19 mouse cellular contexts compared by ENCODE assay signal in the genomic region with DNA sequence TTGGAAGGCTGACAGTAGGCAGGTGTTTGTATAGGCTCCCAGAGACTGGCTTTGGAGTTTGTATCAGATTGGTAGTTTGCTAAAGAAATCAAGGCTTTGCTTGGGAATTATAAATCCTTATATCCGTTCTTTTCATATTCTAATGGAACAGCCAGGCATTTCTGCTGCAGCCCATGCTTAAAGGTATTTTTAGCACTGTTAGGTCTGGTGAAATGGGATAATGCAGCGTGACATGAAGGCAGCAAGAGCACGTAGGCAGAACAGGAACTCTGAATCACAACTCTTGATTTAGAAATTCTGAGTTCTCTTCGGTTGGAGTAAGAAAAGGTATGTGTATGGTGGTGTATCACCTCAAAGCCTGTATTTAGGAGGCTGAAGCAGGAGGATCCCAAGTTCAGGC. TPM values are rescaled to one million over a fixed set of nuclear protein-coding genes. Genes with fewer than 3 reads are reported as not detected.
DNase-seq lines count a peak whose midpoint lies in the region; ATAC-seq and TF ChIP-seq lines count a peak whose summit lies in the region.
"Had no signal": no experiment of that assay in that cellular context is flagged by ENCODE, and none has a peak within 500 bp of the region (broad histone marks: within the 10 kb centered on the region; RNA-seq: fewer than 3 reads in every experiment).

No protein-coding gene starts in this region.

- peaks cover 71% of the 10 kb centered on the region for H3K4me1 ChIP-seq in heart, embryonic 13.5 days
- H3K4me1 ChIP-seq in liver, postnatal 0 days (ENCODE audit: insufficient read depth), result peaks cover 13% of the 10 kb centered on the region
- H3K4me1 ChIP-seq in heart, postnatal 0 days (ENCODE audit: control insufficient read depth, insufficient read depth), result peaks cover 52% of the 10 kb centered on the region

- no peaks in the 10 kb centered on the region for H3K9me3 ChIP-seq in heart, embryonic 13.5 days
- no peaks in the 10 kb centered on the region for H3K9me3 ChIP-seq in liver, postnatal 0 days (ENCODE audit: low read length)
- no peaks in the 10 kb centered on the region for H3K9me3 ChIP-seq in heart, postnatal 0 days (replicated peaks; ENCODE audit: control insufficient read depth, low read length)
- H3K9me3 ChIP-seq: embryonic facial prominence, embryonic 10.5 days; forebrain, embryonic 13.5 days; limb, embryonic 13.5 days; liver, embryonic 15.5 days; neural tube, embryonic 15.5 days had no signal

- no peaks in the 10 kb centered on the region for H3K36me3 ChIP-seq in heart, embryonic 13.5 days
- no peaks in the 10 kb centered on the region for H3K36me3 ChIP-seq in liver, postnatal 0 days (replicated peaks; ENCODE audit: insufficient read depth, low read length)
- no peaks in the 10 kb centered on the region for H3K36me3 ChIP-seq in heart, postnatal 0 days (replicated peaks; ENCODE audit: control insufficient read depth, insufficient read depth, low read length)
- H3K36me3 ChIP-seq: embryonic facial prominence, embryonic 10.5 days; limb, embryonic 13.5 days; liver, embryonic 15.5 days; neural tube, embryonic 15.5 days had no signal

- TF ChIP-seq EP300 in liver, postnatal 0 days (IDR thresholded peaks at IDR 0.05; ENCODE audit: low read depth), result no peak
- no peak for TF ChIP-seq EP300 in heart, postnatal 0 days (IDR thresholded peaks at IDR 0.05; ENCODE audit: low read depth)

- DNase-seq in frontal cortex, adult 2 months (ENCODE audit: extremely low spot score in 1 of 2, low spot score in 1 of 2), result peak; percentile 56 to 62
- DNase-seq in frontal cortex, postnatal 25 days (ENCODE audit: low spot score in 2 of 2), result no peak
- no peak for DNase-seq in heart, postnatal 4 days
- no peak for DNase-seq in liver, postnatal 0 days
- DNase-seq in liver, result no peak
- no peak for DNase-seq in heart, postnatal 0 days (ENCODE audit: low spot score)
- no peak for DNase-seq in lung, postnatal 36 days
- DNase-seq: adrenal gland, adult 2 months; cerebellum, adult 11-12 months; lung, postnatal 4 days; spleen, adult 18-20 months had no signal

- H3K4me2 ChIP-seq in heart, embryonic 13.5 days, result peak overlapping the region; percentile 45
- peak overlapping the region; percentile 19; the same call in 1 of the 2 replicates for H3K4me2 ChIP-seq in liver, postnatal 0 days (ENCODE audit: low read depth, low read length)
- peak overlapping the region; percentile 40 for H3K4me2 ChIP-seq in heart, postnatal 0 days (ENCODE audit: low read depth, low read length)
- H3K4me2 ChIP-seq: forebrain, embryonic 13.5 days; limb, embryonic 13.5 days; liver, embryonic 15.5 days; midbrain, embryonic 11.5 days; neural tube, embryonic 15.5 days had no signal

- H3K27me3 ChIP-seq in heart, embryonic 13.5 days (replicated peaks), result no peaks in the 10 kb centered on the region
- H3K27me3 ChIP-seq in liver, postnatal 0 days (ENCODE audit: insufficient read depth, low read length), result peaks cover 2% of the 10 kb centered on the region; the same call in 1 of the 2 replicates
- no peaks in the 10 kb centered on the region for H3K27me3 ChIP-seq in heart, postnatal 0 days (ENCODE audit: control insufficient read depth, insufficient read depth, low read length)
- H3K27me3 ChIP-seq: forebrain, embryonic 13.5 days; neural tube, embryonic 15.5 days had no signal

- TF ChIP-seq CTCF in liver, postnatal 0 days (IDR thresholded peaks at IDR 0.05; ENCODE audit: low read depth), result no peak
- TF ChIP-seq CTCF in heart, postnatal 0 days (IDR thresholded peaks at IDR 0.05; ENCODE audit: low read depth), result no peak

- H3K27ac ChIP-seq in heart, embryonic 13.5 days (replicated peaks), result peak overlapping the region; percentile 83
- no peak overlapping the region for H3K27ac ChIP-seq in liver, postnatal 0 days (ENCODE audit: low read depth)
- H3K27ac ChIP-seq in heart, postnatal 0 days (ENCODE audit: low read depth), result peak overlapping the region; percentile 72
- H3K27ac ChIP-seq: embryonic facial prominence, embryonic 10.5 days; forebrain, embryonic 13.5 days; limb, embryonic 13.5 days; liver, embryonic 15.5 days; neural tube, embryonic 15.5 days had no signal

- WGBS in heart, embryonic 13.5 days, result 39% methylated on average over 4 of the region's 4 CpGs
- WGBS in liver, postnatal 0 days (ENCODE audit: insufficient replicate concordance), result 67% methylated on average over 4 of the region's 4 CpGs
- WGBS in heart, postnatal 0 days, result 20% methylated on average over 4 of the region's 4 CpGs

- no peak overlapping the region for H3K4me3 ChIP-seq in heart, embryonic 13.5 days
- no peak overlapping the region for H3K4me3 ChIP-seq in liver, postnatal 0 days (ENCODE audit: low read depth, low read length)
- H3K4me3 ChIP-seq in heart, postnatal 0 days (ENCODE audit: low read depth, low read length), result no peak overlapping the region
- H3K4me3 ChIP-seq: embryonic facial prominence, embryonic 10.5 days; forebrain, embryonic 13.5 days; limb, embryonic 13.5 days; liver, embryonic 15.5 days; neural tube, embryonic 15.5 days had no signal

- no peak for ATAC-seq in heart, embryonic 13.5 days (ENCODE audit: extremely low read depth, insufficient number of reproducible peaks, low FRiP score, low TSS enrichment)
- ATAC-seq in liver, postnatal 0 days, result no peak
- no peak for ATAC-seq in heart, postnatal 0 days (ENCODE audit: insufficient read depth, low read depth)
- ATAC-seq: forebrain, embryonic 13.5 days; inflammation-experienced regulatory T-cells, adult 6 months had no signal

- peak overlapping the region; percentile 54; the same call in 1 of the 2 replicates for H3K9ac ChIP-seq in heart, embryonic 13.5 days
- H3K9ac ChIP-seq in liver, postnatal 0 days (replicated peaks), result no peak overlapping the region
- H3K9ac ChIP-seq in heart, postnatal 0 days (replicated peaks; ENCODE audit: low read depth, low read length), result no peak overlapping the region
- H3K9ac ChIP-seq: forebrain, embryonic 13.5 days; limb, embryonic 13.5 days; liver, embryonic 15.5 days; neural tube, embryonic 15.5 days had no signal

RNA-seq across cellular contexts. Expression of a gene that starts 27.4 kb away (rescaled TPM):
- polyA plus RNA-seq in frontal cortex, adult 2 months (2012; rRNA removed), result 22.0 and 22.6 TPM in 2 replicates
- 23.2 and 26.4 TPM in 2 replicates for polyA plus RNA-seq in heart, embryonic 13.5 days (2015; fragmentation: Nextera tagmentation; extraction: Ambion mirVana)
- total RNA-seq in heart, postnatal 4 days (2021), result 10 to 100 TPM; 42.9 to 43.7 TPM
- 18.5 and 19.6 TPM in 2 replicates for polyA plus RNA-seq in liver, postnatal 0 days (2015; fragmentation: Nextera tagmentation; extraction: Ambion mirVana)
- 24.0 and 26.6 TPM in 2 replicates for total RNA-seq in heart, postnatal 0 days (2014; rRNA removed; ENCODE audit: low replicate concordance)
- 25.6 and 26.8 TPM in 2 replicates for polyA plus RNA-seq in heart, postnatal 0 days (2015; fragmentation: Nextera tagmentation; extraction: Ambion mirVana)

RNA-seq across cellular contexts. Expression of a gene that starts 28.2 kb away (rescaled TPM):
- polyA plus RNA-seq in frontal cortex, adult 2 months (2012; rRNA removed), result 34.2 and 37.8 TPM in 2 replicates
- polyA plus RNA-seq in heart, embryonic 13.5 days (2015; fragmentation: Nextera tagmentation; extraction: Ambion mirVana), result 30.3 and 30.8 TPM in 2 replicates
- 10 to 100 TPM; 66.7 to 70.5 TPM for total RNA-seq in heart, postnatal 4 days (2021)
- polyA plus RNA-seq in liver, postnatal 0 days (2015; fragmentation: Nextera tagmentation; extraction: Ambion mirVana), result 15.0 and 15.7 TPM in 2 replicates
- total RNA-seq in heart, postnatal 0 days (2014; rRNA removed; ENCODE audit: low replicate concordance), result 42.4 and 55.3 TPM in 2 replicates
- 28.1 and 29.0 TPM in 2 replicates for polyA plus RNA-seq in heart, postnatal 0 days (2015; fragmentation: Nextera tagmentation; extraction: Ambion mirVana)

Comparison
In these comparisons a context has a peak if more than half of its experiments do, and no peak if none do; other contexts are left out.
1. DNase-seq: peak in frontal cortex, adult 2 months (2 of 2); none in frontal cortex, postnatal 25 days (0 of 2), heart, postnatal 4 days (single experiment), liver, postnatal 0 days (single experiment), liver (single experiment), heart, postnatal 0 days (single experiment) and lung, postnatal 36 days (single experiment).
2. Peak in every context shown above with its lines, with median percentiles within 50 percentile points of each other: H3K4me2 ChIP-seq.